Comparison of ENCODE assay signal across 23 mouse cellular contexts in genomic region chr8:77186914-77187536, GRCm38 (mm10).
A peak's percentile ranks its signal among the peaks of the same experiment; 100 is the strongest.
DNase-seq lines count a peak whose midpoint lies in the region; ATAC-seq lines count a peak whose summit lies in the region.
"Had no signal": no experiment of that assay in that cellular context is flagged by ENCODE, and none has a peak within 500 bp of the region (broad histone marks: within the 10 kb centered on the region; RNA-seq: fewer than 3 reads in every experiment).

No protein-coding gene starts in this region.

- no peaks in the 10 kb centered on the region for H3K36me3 ChIP-seq in forebrain, embryonic 13.5 days (ENCODE audit: poor library complexity, severe bottlenecking)
- no peaks in the 10 kb centered on the region for H3K36me3 ChIP-seq in forebrain, embryonic 14.5 days (ENCODE audit: control insufficient read depth, insufficient read depth, low read length)
- no peaks in the 10 kb centered on the region for H3K36me3 ChIP-seq in hindbrain, embryonic 11.5 days (ENCODE audit: control insufficient read depth, insufficient read depth, low read length)
- H3K36me3 ChIP-seq in hindbrain, embryonic 12.5 days, result no peaks in the 10 kb centered on the region
- H3K36me3 ChIP-seq in midbrain, embryonic 15.5 days (replicated peaks), result no peaks in the 10 kb centered on the region
- H3K36me3 ChIP-seq: intestine, embryonic 15.5 days; limb, embryonic 12.5 days; midbrain, embryonic 12.5 days had no signal

- no peaks in the 10 kb centered on the region for H3K9me3 ChIP-seq in forebrain, embryonic 13.5 days (replicated peaks)
- H3K9me3 ChIP-seq in forebrain, embryonic 14.5 days (replicated peaks; ENCODE audit: control insufficient read depth, low read length), result no peaks in the 10 kb centered on the region
- no peaks in the 10 kb centered on the region for H3K9me3 ChIP-seq in hindbrain, embryonic 11.5 days (ENCODE audit: control insufficient read depth, low read length)
- no peaks in the 10 kb centered on the region for H3K9me3 ChIP-seq in hindbrain, embryonic 12.5 days (replicated peaks)
- no peaks in the 10 kb centered on the region for H3K9me3 ChIP-seq in midbrain, embryonic 15.5 days
- H3K9me3 ChIP-seq: intestine, embryonic 15.5 days; limb, embryonic 12.5 days; midbrain, embryonic 12.5 days had no signal

- no peak overlapping the region for H3K4me2 ChIP-seq in forebrain, embryonic 13.5 days
- H3K4me2 ChIP-seq in forebrain, embryonic 14.5 days (ENCODE audit: low read length), result no peak overlapping the region
- no peak overlapping the region for H3K4me2 ChIP-seq in hindbrain, embryonic 11.5 days (replicated peaks; ENCODE audit: low read depth, low read length)
- H3K4me2 ChIP-seq in hindbrain, embryonic 12.5 days (replicated peaks), result no peak overlapping the region
- no peak overlapping the region for H3K4me2 ChIP-seq in midbrain, embryonic 15.5 days
- H3K4me2 ChIP-seq: intestine, embryonic 15.5 days; limb, embryonic 12.5 days; liver, embryonic 11.5 days; midbrain, embryonic 12.5 days had no signal

- peak; percentile 46 for ATAC-seq in forebrain, embryonic 13.5 days
- no peak; the same call in 1 of the 2 replicates for ATAC-seq in forebrain, embryonic 14.5 days
- peak; percentile 49; the same call in 1 of the 2 replicates for ATAC-seq in hindbrain, embryonic 11.5 days (ENCODE audit: low FRiP score)
- ATAC-seq in hindbrain, embryonic 12.5 days (ENCODE audit: low FRiP score), result no peak
- peak; percentile 66; the same call in 1 of the 2 replicates for ATAC-seq in midbrain, embryonic 15.5 days (replicated peaks)
- ATAC-seq: activated CD4-positive, CD25-positive, alpha-beta regulatory T cell, adult 4 months; intestine, embryonic 15.5 days; liver, postnatal 0 days had no signal

- no peaks in the 10 kb centered on the region for H3K27me3 ChIP-seq in forebrain, embryonic 13.5 days
- H3K27me3 ChIP-seq in forebrain, embryonic 14.5 days (replicated peaks; ENCODE audit: control insufficient read depth, insufficient read depth, low read length), result no peaks in the 10 kb centered on the region
- H3K27me3 ChIP-seq in hindbrain, embryonic 11.5 days (ENCODE audit: control insufficient read depth, insufficient read depth, low read length), result no peaks in the 10 kb centered on the region
- no peaks in the 10 kb centered on the region for H3K27me3 ChIP-seq in hindbrain, embryonic 12.5 days
- H3K27me3 ChIP-seq in midbrain, embryonic 15.5 days (replicated peaks), result no peaks in the 10 kb centered on the region
- H3K27me3 ChIP-seq: intestine, embryonic 15.5 days; limb, embryonic 12.5 days; midbrain, embryonic 12.5 days had no signal

- no peak for DNase-seq in forebrain, embryonic 14.5 days (ENCODE audit: low spot score)
- DNase-seq in hindbrain, embryonic 11.5 days (ENCODE audit: low spot score), result no peak
- DNase-seq in brain, adult 2 months (ENCODE audit: low read depth, low spot score), result peak; percentile 22
- no peak for DNase-seq in adrenal gland, postnatal 10 days
- DNase-seq in embryo, embryonic 11 days, result no peak
- DNase-seq: adrenal gland, adult 8-10 months; cerebellum, adult 11 months; gastrocnemius, adult 2 months; heart, postnatal 4 days; kidney, adult 8-10 months; kidney, postnatal 10 days; liver, postnatal 0 days; lung, postnatal 10 days; right cerebral cortex, postnatal 14 days; spleen, adult 18-20 months had no signal

- no peak overlapping the region for H3K27ac ChIP-seq in forebrain, embryonic 13.5 days
- H3K27ac ChIP-seq in forebrain, embryonic 14.5 days (ENCODE audit: low read depth, low read length), result no peak overlapping the region
- H3K27ac ChIP-seq in hindbrain, embryonic 11.5 days (ENCODE audit: low read depth, low read length), result no peak overlapping the region
- no peak overlapping the region for H3K27ac ChIP-seq in hindbrain, embryonic 12.5 days
- no peak overlapping the region for H3K27ac ChIP-seq in midbrain, embryonic 15.5 days
- H3K27ac ChIP-seq: gastrocnemius, adult 2 months; intestine, embryonic 15.5 days; limb, embryonic 12.5 days; midbrain, embryonic 12.5 days had no signal

- no peak overlapping the region for H3K4me3 ChIP-seq in forebrain, embryonic 13.5 days
- no peak overlapping the region for H3K4me3 ChIP-seq in forebrain, embryonic 14.5 days (ENCODE audit: low read depth, low read length)
- H3K4me3 ChIP-seq in hindbrain, embryonic 11.5 days (ENCODE audit: low read depth, low read length), result no peak overlapping the region
- no peak overlapping the region for H3K4me3 ChIP-seq in hindbrain, embryonic 12.5 days
- H3K4me3 ChIP-seq in midbrain, embryonic 15.5 days, result no peak overlapping the region
- H3K4me3 ChIP-seq: gastrocnemius, adult 2 months; intestine, embryonic 15.5 days; limb, embryonic 12.5 days; midbrain, embryonic 12.5 days had no signal

- WGBS in forebrain, embryonic 13.5 days, result 72% methylated on average over 9 of the region's 9 CpGs
- WGBS in forebrain, embryonic 14.5 days, result 70% methylated on average over 9 of the region's 9 CpGs
- whole genome bisulfite sequencing in hindbrain, embryonic 11.5 days, result 78% methylated on average over 9 of the region's 9 CpGs
- 78% methylated on average over 9 of the region's 9 CpGs for WGBS in hindbrain, embryonic 12.5 days
- 72% methylated on average over 9 of the region's 9 CpGs for WGBS in midbrain, embryonic 15.5 days

- no peak overlapping the region for H3K9ac ChIP-seq in forebrain, embryonic 13.5 days
- no peak overlapping the region for H3K9ac ChIP-seq in forebrain, embryonic 14.5 days (ENCODE audit: low read length)
- H3K9ac ChIP-seq in hindbrain, embryonic 11.5 days (ENCODE audit: low read depth, low read length), result no peak overlapping the region
- no peak overlapping the region for H3K9ac ChIP-seq in hindbrain, embryonic 12.5 days
- no peak overlapping the region for H3K9ac ChIP-seq in midbrain, embryonic 15.5 days
- H3K9ac ChIP-seq: intestine, embryonic 15.5 days; limb, embryonic 12.5 days; liver, postnatal 0 days; midbrain, embryonic 12.5 days had no signal

- H3K4me1 ChIP-seq in forebrain, embryonic 13.5 days, result peaks cover 18% of the 10 kb centered on the region
- no peaks in the 10 kb centered on the region for H3K4me1 ChIP-seq in forebrain, embryonic 14.5 days (ENCODE audit: control insufficient read depth, insufficient read depth, low read length)
- H3K4me1 ChIP-seq in hindbrain, embryonic 11.5 days (replicated peaks; ENCODE audit: control insufficient read depth, insufficient read depth, low read length), result no peaks in the 10 kb centered on the region
- H3K4me1 ChIP-seq in hindbrain, embryonic 12.5 days, result no peaks in the 10 kb centered on the region
- no peaks in the 10 kb centered on the region for H3K4me1 ChIP-seq in midbrain, embryonic 15.5 days
- H3K4me1 ChIP-seq: intestine, embryonic 15.5 days; midbrain, embryonic 12.5 days had no signal

Comparison
In these comparisons a context has a peak if more than half of its experiments do, and no peak if none do; other contexts are left out.
1. ATAC-seq: peak in forebrain, embryonic 13.5 days (single experiment), hindbrain, embryonic 11.5 days (single experiment) and midbrain, embryonic 15.5 days (single experiment); none in forebrain, embryonic 14.5 days (single experiment) and hindbrain, embryonic 12.5 days (single experiment).